Mouse (Mus musculus): ENCODE measurements around the gene Nrxn1. TPM values are rescaled to one million over a fixed set of nuclear protein-coding genes. Genes with fewer than 3 reads are reported as not detected.

The Nrxn1 gene
- total RNA-seq, 4 experiments from 2014 or later, result 1.3 to 3.6 (median 2.6) TPM

DNA sequence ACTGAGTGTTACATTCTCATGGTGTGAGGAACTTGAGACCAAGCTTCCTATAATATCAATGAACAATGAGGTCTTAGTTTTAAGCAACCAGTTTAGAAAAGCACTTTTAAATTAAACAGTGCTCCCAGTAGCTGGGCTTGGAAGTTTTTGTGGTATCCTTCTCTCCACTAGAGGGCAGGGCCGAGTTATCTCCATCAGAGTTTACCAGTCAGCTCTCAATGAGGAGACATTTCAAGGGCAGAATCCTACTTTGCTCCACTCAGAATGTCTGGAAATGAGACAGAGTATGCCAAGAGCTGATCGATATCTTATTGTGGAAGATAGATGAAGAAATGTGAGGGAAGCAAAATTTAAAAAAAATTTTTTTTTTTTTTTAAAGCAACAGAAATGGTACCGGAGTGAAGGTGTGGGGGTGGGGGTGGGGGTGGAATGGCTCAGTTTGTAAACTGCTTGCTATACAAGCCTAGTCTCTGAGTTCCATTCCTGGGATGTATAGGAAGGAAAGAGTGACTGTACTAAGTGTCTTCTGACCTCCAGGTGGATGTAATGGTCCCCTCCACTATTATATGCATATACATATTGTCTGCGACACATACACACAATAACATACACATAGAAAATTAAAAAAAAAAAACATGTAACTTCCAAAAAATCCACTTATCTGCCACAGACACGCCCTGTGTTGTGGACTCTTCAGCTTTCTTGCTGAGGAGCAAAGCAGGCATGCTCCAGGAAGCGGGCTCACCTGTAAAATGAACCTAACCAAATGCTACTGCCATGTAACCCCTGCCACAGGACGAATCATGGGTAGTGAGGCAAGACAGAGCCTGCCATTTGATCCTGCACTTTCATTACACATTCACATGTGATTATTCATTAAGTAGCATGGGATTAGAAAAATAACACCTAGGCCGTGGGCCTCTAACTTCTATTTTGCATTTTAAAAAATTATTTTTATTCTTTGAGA lies 283.4 kb downstream of the Nrxn1 start:
- DNase-seq (ENCODE audit: low spot score), result peak; percentile 36

DNA sequence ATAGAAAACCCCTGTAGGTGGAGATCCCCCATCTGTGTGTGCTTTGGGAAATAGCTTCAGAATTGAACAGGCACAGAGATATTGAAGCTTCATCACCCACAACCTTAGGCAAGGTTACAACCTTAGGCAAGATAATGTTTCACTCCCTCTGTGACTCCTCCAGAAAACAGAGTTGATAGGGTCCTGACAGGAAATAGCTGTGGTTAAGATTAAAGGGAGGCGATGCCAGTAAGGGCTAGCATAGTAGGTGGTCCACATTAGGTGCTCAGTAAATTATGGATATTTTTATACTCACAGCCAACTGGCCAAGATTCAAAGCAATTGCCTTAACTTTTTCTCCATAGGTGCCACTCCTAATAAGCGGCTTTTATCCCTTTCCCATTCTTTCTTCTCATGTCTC lies 284.6 kb downstream of the Nrxn1 start:
- no peak for DNase-seq (ENCODE audit: low spot score)

DNA sequence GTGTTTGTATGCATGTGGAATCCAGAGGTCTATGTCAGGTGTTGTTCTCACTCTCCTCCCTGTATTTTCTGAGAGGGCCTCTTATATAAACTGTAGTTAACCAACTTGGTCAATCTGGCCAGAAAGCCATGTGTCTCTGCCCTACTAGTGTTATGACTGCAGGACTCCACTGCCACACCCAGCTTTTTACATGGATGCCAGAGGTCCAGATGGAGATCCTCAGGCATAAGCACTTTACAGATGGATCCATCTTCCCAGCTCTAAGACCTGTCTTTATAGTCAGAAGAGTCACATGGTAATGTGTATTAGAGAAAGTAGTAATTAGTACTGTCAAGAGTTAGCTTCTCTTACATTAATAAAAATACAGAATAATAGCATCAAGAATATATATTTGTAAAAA lies 285.7 kb downstream of the Nrxn1 start:
- DNase-seq (ENCODE audit: low spot score), result no peak

DNA sequence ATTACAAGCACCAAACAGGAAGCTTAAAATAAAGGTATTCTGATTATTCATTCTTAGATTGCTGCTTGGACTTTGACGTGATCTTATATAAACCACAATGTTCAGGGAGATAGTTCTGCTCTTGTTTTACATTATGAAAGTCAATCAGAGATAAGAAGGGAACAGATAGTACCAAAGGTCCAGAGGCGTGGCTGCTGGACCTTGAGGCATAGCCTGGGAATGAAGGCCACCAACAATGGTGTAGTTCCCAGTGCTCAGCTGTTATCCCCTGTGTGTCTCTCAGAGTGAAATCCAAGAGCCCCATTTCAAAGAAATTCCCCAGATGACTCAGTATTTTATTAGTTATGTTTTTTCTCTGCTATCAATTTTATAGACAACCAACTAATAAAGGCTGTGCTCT lies 294.2 kb downstream of the Nrxn1 start:
- no peak for DNase-seq (ENCODE audit: low spot score)

DNA sequence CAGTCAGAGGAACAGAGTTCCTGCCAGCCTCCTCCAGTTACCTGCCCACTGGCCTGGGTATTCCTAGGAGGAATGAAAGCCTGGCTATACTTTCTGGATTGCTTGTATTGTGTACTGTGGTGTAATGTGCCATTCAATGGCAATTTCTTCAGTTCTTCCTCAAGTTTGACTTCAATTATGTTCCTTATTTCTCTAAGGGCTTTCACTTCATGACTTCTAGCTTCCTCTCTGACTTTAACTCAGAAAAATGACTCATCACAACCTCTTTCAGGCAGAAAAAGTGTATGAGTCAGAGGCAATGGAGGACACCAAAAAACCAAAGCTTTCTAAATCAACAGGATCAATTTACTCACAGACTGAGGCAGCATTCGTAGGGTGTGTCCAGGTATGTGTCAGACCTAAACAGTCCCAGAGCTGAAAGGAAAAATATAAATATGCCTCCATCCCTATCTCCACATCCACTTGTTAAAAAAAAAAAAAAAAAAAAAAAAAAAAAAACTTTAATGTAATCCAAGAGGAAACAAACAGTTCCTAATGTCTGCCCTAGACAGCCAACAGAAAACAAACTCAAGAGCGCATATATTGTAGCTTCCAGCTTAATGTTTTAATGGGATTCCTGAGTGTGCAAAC lies 295.1 kb downstream of the Nrxn1 start:
- DNase-seq (ENCODE audit: low spot score), result no peak

DNA sequence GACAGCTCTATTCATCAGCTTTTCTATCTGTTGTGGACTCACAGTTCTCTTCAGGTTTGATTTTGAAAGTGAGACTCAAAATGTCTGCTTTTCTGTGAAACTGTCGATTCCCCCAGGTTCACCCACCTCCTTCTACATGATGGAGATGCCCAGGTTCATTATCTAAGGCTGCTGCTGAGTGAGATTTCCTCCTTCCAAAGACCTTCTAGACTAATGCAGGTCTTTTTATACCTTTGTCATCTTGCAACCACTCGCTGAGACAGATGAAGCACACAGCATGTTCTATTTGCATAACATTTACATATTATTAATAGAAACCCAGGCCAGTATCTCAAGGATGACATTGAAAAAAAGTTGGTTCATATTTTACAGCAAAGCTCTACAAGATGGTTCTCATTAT lies 295.9 kb downstream of the Nrxn1 start:
- DNase-seq (ENCODE audit: low spot score), result no peak

DNA sequence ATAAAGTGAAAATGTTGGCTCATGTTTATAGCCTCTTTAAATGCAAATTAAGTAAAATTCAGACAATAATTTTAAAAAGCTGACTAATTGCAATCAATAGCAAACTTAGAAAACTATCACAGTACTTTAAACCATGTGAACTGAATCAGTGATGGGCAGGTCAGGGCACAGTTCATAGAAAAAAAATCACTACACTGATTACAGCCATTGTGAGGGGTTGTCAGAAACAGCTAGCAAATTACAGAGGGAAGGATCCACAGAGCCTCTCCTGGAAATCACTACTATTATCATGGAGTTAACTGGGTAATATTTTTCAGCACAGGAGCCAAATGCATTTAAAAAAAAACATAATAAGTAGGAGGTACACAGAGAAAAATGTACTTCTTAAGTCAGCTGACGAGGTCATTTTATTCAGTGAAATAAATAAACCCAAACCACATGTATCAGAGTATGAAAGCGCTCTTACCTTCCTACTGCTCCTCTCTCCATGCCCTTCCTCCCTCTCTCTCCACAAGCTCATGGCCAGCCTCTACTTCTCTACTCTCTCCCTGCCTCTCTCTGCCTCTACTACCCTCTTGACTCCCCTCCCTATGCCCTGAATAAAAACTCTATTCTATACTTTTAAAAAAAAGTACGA lies 304.3 kb downstream of the Nrxn1 start:
- DNase-seq (ENCODE audit: low spot score), result no peak

DNA sequence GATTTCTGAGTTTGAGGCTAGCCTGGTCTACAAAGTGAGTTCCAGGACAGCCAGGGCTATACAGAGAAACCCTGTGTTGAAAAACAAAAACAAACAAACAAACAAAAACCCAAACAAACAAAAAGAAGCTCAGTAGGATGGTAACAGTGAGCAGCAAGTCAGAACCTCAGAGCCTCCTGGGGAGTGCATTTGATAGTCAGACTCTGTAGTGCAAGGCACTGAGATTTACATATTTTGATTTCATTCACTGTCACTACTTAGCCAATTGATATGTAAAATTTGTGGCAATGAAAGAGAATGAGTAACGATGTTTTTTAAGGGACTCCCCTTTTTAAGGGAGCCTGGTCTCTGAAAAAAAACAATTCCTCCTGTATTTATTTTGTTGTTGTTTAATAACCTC lies 304.8 kb downstream of the Nrxn1 start:
- DNase-seq (ENCODE audit: low spot score), result no peak

DNA sequence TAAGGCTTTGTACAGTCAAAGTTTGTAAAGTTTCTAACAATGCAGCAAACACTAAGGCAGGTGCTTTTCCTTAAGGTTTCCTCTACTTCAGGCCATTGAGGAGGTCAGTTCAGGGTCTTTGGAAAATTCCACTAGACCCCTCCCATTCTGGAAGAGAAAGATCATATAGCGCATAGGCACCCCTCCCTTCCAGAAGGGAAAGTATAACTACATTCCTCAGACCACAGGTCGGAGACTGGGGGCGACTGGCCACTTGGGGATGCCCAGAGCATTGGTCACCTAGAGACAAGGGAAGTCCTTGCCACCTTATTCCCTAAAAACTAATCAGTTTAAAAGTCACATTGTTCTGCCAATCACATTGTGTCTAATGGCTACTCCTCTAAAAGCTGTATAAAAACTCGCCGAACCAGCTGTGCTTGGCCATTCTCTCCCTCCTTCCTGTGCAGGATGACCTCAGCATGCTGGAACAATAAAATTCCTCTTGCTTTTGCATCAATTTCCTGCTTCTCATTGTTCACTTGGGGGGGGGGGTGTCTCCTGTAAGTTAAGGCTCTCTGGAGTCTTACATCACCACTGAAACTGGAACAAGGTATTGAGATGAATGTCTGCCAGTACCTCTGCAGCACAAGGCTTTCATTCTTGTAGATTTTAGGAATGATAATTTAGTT lies 305.6 kb downstream of the Nrxn1 start:
- no peak for DNase-seq (ENCODE audit: low spot score)

DNA sequence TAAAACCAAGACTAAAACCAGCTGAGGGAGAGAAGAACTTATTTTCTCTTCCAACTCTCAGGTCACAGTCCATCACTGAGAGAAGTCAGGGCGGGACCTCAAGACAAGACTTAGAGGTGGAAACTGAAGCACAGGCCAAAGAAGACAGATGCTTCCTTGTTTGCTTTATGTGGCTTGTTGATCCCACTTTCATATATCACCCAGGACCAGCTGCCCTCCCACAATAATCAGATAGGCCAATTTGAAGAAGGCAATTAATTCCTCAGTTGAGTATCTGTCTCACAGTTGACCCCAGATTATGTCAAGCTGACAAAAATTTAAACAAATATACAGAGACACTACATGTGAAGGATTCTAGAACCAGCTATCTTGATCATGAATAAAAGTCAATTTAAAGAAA lies 312.4 kb downstream of the Nrxn1 start:
- no peak for DNase-seq (ENCODE audit: low spot score)

DNA sequence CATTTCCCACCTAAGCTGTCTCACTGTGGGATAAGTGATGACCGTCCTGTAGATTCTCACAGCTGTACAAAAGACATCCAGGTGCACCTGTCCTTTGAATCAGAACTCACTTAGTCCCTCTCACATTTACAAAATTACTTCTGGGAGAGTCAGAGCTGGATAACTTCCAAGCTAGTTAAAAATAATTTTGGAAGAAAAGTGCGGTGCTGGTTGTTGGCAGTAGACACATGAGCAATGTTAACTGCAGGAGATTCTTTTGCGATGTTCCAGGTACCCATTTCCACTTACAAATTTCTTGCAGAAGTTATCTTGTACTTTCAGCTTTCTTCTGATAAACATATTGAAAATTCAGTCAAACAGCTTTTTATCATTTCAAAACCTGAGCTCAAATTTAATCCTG lies 317.5 kb downstream of the Nrxn1 start:
- DNase-seq (ENCODE audit: low spot score), result no peak

DNA sequence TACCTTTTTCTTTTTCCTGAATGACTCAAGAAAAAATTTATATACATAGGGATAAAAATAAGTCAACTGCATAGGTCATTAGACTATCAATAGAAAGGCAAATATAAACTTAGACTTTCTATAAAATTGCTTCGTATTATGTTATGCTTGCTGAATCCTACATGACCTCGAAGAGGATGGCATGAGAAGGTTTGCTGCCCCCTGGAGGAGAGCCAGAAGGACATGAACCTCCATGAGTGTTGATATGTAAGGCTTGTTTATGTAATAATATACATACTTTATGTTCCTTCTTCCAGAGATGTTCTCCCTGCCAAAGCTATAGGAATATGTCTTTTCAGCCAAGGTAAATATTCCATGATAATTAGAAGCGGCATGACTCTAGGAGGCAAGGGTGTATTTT lies 319.6 kb downstream of the Nrxn1 start:
- no peak for DNase-seq (ENCODE audit: low spot score)

DNA sequence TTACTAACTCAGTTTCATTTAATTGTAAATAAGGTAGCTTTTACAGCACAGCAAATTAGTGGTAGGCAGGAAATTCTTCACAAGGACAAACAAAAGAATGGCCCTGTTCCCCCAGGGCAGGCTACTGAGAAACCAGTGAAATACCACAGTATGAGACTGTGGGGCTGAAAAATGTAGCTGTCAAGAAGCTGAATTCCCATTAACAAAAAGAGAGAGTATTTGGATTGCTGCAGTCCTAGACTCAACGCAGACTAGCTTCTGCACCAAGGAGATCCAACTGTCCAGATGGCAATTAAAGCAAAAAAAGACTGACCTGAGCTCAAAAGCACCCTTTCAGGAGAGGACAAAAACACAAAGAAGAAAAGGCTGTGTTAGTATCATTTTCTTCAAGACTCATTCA lies 324.7 kb downstream of the Nrxn1 start:
- DNase-seq (ENCODE audit: low spot score), result no peak

DNA sequence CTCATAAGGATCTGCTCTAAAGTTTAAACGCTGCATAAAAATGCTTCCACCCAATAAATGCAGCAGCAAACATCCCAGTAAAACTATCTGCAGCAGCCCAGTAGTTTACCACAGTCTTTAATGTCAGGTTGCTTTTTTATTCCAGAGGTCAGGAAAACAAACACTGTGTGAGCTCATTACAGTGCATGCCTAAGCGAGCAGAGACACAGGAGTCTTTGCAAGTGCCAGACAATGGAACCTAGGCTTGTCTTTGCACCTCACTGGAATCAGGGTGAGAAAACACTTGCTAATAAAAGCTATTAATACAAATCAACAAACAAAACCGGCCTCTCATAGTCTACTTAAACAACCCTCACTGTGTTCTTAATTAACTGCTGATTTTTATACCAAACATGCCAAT lies 365.7 kb downstream of the Nrxn1 start:
- no peak for DNase-seq (ENCODE audit: low spot score)

DNA sequence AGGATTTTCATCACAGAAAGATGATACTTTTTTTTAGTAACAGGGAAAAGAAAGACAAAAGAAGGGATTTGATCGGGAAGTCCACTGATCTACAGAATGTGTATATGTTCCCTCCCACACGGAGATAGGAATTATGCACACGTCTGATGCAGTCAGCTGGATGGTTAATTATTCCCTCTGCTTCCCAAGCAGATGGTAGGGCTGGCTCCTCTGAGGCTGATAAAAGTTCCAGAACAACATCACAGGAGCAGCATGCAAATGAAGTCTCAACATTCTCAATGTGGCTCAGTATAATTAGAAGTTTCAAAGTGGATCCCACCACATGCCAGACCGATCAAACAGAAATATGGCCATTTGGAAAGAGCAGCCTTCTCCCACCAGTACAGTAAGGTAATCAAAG lies 388.1 kb downstream of the Nrxn1 start:
- DNase-seq (ENCODE audit: low spot score), result no peak

DNA sequence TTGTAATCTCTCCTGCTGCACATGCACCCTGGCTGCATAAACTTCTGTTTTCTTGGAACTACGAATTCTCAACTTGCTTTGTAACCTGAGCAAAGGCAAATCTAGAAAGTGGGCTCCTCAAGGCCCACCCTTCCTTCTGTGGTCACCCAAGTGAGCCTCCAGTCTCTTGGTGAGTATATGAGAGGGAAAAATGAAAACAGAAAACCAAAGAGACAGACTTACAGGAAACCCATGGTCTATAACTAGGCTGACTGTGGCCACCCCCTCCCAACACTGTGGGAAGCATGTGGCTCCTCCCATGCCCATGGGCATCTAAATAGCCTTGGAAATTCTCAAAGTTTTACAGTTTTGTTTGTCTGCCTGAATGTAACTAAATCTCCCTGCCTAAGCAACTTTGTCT lies 390.2 kb downstream of the Nrxn1 start:
- no peak for DNase-seq (ENCODE audit: low spot score)

DNA sequence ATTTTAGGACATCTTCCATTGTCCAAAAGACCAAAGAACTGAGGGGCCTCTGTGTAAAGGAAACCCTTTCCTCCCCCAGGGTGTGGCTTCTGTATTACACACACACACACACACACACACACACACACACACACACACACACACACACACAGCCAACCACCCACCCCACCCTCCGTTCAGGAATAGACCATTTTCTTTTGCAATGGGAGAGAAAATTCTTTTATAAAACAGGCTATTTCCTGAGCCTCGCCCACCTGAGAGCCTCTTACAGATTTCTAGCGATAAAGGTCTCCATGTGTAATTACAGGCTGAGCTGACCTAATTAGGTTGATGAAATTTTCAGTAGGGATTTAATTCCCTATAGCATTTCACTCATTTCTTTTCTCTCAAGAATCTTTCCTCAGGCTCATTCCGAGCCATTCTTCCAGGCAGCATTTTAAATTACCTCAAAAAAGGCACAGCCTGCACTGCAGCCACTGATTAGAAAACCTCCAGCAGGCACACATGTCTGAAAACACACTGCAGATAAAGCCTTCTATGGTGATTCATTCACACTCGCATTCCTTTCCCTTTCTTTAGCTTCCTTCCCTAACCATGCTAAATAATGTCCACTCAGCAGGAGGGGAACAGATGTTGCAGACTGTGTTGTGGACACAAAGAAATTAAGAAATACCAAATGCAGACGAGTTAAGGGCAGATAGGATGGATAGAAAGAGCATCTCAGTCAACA lies 396.6 kb downstream of the Nrxn1 start:
- DNase-seq (ENCODE audit: low spot score), result no peak

DNA sequence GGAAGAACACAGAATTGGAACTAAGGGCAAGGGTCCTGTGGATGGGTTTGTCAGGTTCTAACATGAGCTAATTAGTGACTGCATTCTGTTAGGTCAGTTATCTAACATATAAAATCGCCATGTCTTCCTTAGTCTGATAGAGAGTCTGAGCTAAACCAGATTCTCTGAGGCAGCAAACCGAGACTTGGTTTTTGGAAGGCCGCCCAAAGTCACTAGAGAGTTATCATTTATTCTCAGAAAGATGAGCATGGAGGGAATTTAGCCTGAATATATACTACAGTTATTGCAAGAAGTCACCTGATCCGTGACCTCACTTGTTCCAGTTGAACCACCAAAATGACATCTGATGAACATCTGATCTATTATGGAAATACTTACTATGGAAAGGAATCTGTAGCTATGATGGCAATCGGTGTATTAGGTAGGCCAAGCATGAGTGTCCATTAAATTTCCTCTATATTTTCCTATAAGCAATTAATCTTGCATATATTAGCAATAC lies 397.7 kb downstream of the Nrxn1 start:
- no peak for DNase-seq (ENCODE audit: low spot score)

DNA sequence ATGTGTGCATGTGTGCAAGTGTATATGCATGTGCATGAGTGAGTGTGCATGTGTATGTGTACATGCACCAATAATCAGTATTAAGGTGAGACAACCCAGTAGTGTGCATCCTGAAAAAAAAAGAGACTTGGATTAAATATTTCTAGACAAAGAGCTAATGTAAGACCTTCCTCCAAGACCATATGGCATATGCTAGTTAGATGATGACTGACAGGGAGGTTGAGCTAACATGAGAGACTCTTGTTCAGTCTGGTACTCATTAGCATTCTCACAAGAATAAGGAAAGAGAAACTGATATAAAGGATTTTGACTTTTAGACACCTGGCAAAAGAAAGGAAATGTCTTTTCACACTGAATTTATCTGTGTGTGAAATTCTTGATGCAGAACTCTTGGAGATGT lies 408.7 kb downstream of the Nrxn1 start:
- DNase-seq (ENCODE audit: low spot score), result no peak

DNA sequence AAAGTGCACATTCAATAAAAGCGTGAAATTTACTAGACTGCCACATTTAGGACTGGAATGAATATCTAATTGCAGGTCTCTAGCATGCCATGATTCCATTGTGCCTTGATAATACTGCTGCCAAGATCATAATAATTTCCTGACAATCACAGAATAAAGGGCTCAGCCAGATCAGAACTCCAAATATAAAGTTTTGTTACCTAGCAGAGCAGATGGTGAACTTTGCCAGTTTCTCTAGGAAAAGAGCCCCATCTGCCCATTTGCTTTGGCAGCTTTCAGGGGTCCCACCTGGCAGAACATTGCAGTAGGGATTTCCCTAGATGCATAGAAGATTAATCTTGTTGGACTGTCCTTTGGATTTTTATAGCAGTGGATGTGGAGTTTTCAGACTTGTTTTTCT lies 411.9 kb downstream of the Nrxn1 start:
- no peak for DNase-seq (ENCODE audit: low spot score)

DNA sequence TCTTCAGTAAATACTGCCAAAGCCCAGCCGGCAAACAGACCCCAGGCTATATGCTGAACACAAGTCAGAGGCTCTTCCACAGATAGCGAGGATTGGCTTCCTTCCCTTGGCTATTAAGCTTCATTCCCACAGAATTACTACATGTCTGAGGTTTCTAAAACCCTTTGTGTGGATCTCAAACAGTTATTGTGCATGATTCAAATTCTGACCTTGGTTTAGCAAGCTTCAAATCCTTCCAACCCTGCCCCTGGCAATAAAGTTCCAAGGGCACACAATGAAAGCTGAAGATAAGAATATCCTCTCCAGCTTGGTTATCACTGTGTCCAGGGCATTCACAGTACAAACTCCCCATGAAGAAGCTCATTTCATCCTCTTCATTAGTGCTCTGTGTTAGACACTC lies 416.2 kb downstream of the Nrxn1 start:
- no peak for DNase-seq (ENCODE audit: low spot score)
